Mouse (Mus musculus): ENCODE measurements at regions not wholly inside any gene's neighbourhood (a gene's known extent, or its start where the extent isn't known, plus 50 kb on each side); places are given as distances from the start of the nearest gene placed in this dataset.

DNA sequence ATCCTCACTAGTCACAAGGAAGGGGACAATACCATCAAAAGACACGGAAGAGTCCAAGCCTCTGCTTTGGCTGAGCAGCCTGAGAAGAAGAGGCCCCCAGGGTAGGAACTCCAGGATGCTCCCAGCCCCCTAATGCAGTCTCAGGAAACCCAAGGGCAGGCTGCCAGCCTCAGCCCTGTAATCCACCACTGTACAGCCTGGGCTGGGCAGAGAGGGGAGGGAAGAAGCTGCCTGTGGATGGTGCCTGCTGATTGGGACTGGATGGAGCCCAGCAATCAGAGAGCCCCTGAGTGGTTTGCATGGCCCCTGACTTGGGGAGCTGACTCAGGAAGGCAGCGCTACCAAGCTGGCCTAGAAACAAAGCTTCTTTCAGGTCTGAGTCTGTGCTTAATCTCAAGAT is 627.1 kb downstream of the Sox6 start:
- ATAC-seq (ENCODE audit: extremely low read depth, insufficient number of reproducible peaks, low FRiP score, poor library complexity, severe bottlenecking), result no peak

DNA sequence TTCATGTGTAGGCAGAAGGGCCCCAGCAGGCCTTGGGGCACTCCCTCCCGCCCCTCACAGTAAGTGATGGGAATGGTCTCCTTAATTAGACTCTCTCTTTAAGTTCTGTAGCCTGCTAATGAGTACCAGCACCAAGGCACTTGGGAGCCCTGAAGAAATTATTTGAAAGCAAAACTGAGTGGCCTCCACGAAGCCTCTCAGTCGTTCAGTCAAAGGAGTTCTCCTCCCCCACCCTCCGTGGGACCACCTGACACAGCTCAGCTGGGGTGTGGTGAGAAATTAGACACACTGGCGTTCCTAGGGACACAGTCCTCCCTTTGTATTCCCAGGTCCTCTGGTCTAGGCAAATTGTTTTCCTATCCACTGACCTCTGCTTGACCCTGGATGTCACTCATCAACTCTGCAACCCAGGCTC is 623.4 kb downstream of the Sox6 start:
- no peak for ATAC-seq (ENCODE audit: extremely low read depth, insufficient number of reproducible peaks, low FRiP score, poor library complexity, severe bottlenecking)

All from neutrophil, adult 5-6 weeks (primary cell).